Mouse (Mus musculus): ENCODE results near the gene Carmil2. TPM values are rescaled to one million over a fixed set of nuclear protein-coding genes. Genes with fewer than 3 reads are reported as not detected.

Carmil2 gene
- 147 TPM for total RNA-seq (2023)

GRCm38 (mm10) chr8:105685796-105686308 lies at the start of gene Carmil2:
Carmil2 (plus strand) TSS chr8:105686274.

GRCm38 (mm10) chr8:105636963-105637510 lies 49.0 kb upstream of the Carmil2 start, which contains the start of gene Agrp:
Agrp (minus strand) TSS chr8:105637393.

GRCm38 (mm10) chr8:105700966-105701824 lies 15.1 kb downstream of the Carmil2 start, which contains the start of the genes Acd and Pard6a:
Acd (minus strand) TSS chr8:105701102.
Pard6a (plus strand) TSS chr8:105701148.

GRCm38 (mm10) chr8:105707498-105708403 lies 21.7 kb downstream of the Carmil2 start, which contains the start of the genes 4933405L10Rik and Enkd1:
4933405L10Rik (plus strand) TSS chr8:105707655.
Enkd1 (minus strand) TSS chr8:105708210.

Other genes with a start within 250 kb of the Carmil2 start
- gene Tppp3, start 214.7 kb upstream of the Carmil2 start, total RNA-seq (2023), result 1.8 TPM
- 4.1 TPM for gene Zdhhc1, start 189.4 kb upstream of the Carmil2 start, total RNA-seq (2023)
- gene Hsd11b2, start 167.5 kb upstream of the Carmil2 start, total RNA-seq (2023), result not detected
- 56.7 TPM for gene Atp6v0d1, start 120.2 kb upstream of the Carmil2 start, total RNA-seq (2023)
- 25.7 TPM for gene Ripor1, start 81.0 kb upstream of the Carmil2 start, total RNA-seq (2023)
- gene Ctcf, start 49.7 kb upstream of the Carmil2 start, total RNA-seq (2023), result 159 TPM
- not detected for gene Agrp, start 48.9 kb upstream of the Carmil2 start, total RNA-seq (2023)
- gene Acd, start 14.8 kb downstream of the Carmil2 start, total RNA-seq (2023), result 50.7 TPM
- gene Pard6a, start 14.9 kb downstream of the Carmil2 start, total RNA-seq (2023), result 13.1 TPM
- not detected for gene 4933405L10Rik, start 21.4 kb downstream of the Carmil2 start, total RNA-seq (2023)
- 2.6 TPM for gene Enkd1, start 21.9 kb downstream of the Carmil2 start, total RNA-seq (2023)
- 10.1 TPM for gene Gfod2, start 72.4 kb downstream of the Carmil2 start, total RNA-seq (2023)
- 103 TPM for gene Ranbp10, start 141.1 kb downstream of the Carmil2 start, total RNA-seq (2023)
- gene Tsnaxip1, start 141.5 kb downstream of the Carmil2 start, total RNA-seq (2023), result not detected
- 25.1 TPM for gene Cenpt, start 167.0 kb downstream of the Carmil2 start, total RNA-seq (2023)
- gene Thap11, start 168.9 kb downstream of the Carmil2 start, total RNA-seq (2023), result 23.1 TPM
- gene Nutf2, start 174.3 kb downstream of the Carmil2 start, total RNA-seq (2023), result 36.5 TPM
- 84.2 TPM for gene Edc4, start 194.6 kb downstream of the Carmil2 start, total RNA-seq (2023)
- not detected for gene Nrn1l, start 207.3 kb downstream of the Carmil2 start, total RNA-seq (2023)
- 20.7 TPM for gene Pskh1, start 214.2 kb downstream of the Carmil2 start, total RNA-seq (2023)
- gene Ctrl, start 247.6 kb downstream of the Carmil2 start, total RNA-seq (2023), result 3.0 TPM